26 mouse cellular contexts compared by ENCODE assay signal in genomic region chr6:86388461-86388860, GRCm38 (mm10). TPM values are rescaled to one million over a fixed set of nuclear protein-coding genes. Genes with fewer than 3 reads are reported as not detected.
DNase-seq lines count a peak whose midpoint lies in the region; ATAC-seq and TF ChIP-seq lines count a peak whose summit lies in the region.
"Had no signal": no experiment of that assay in that cellular context is flagged by ENCODE, and none has a peak within 500 bp of the region (broad histone marks: within the 10 kb centered on the region; RNA-seq: fewer than 3 reads in every experiment).

No protein-coding gene starts in this region.

- TF ChIP-seq CTCF in kidney, adult 2 months (conservative IDR thresholded peaks at IDR 0.05; ENCODE audit: insufficient read depth, insufficient read length, low read depth, low read length): no peak

- H3K9me3 ChIP-seq in kidney, embryonic 15.5 days (replicated peaks): no peaks in the 10 kb centered on the region
- H3K9me3 ChIP-seq: embryonic facial prominence, embryonic 10.5 days; forebrain, embryonic 13.5 days had no signal

- WGBS in kidney, adult 2 months: 54% methylated on average over 18 of the region's 18 CpGs
- whole genome bisulfite sequencing in kidney, embryonic 15.5 days: 76% methylated on average over 18 of the region's 18 CpGs

- H3K27ac ChIP-seq in kidney, adult 2 months (ENCODE audit: insufficient read depth, low read depth, low read length): peak overlapping the region; percentile 62
- H3K27ac ChIP-seq in kidney, embryonic 15.5 days: peak overlapping the region; percentile 79
- H3K27ac ChIP-seq: embryonic facial prominence, embryonic 10.5 days; forebrain, embryonic 13.5 days; gastrocnemius, adult 2 months; hindbrain, embryonic 10.5 days; hindbrain, embryonic 14.5 days had no signal

- H3K4me1 ChIP-seq in kidney, adult 2 months (ENCODE audit: control insufficient read depth, insufficient read depth, low read length): peaks cover 5% of the 10 kb centered on the region; the same call in 1 of the 2 replicates
- peaks cover 18% of the 10 kb centered on the region; the same call in 1 of the 2 replicates for H3K4me1 ChIP-seq in kidney, embryonic 15.5 days
- H3K4me1 ChIP-seq: embryonic facial prominence, embryonic 10.5 days; forebrain, embryonic 13.5 days had no signal

- peak; percentile 88 for DNase-seq in heart, adult 11 months
- no peak for DNase-seq in heart, postnatal 4 days
- DNase-seq in kidney, adult 2 months: peak; percentile 64
- DNase-seq in kidney, adult 11 months: no peak
- DNase-seq in kidney, postnatal 25 days: peak; percentile 48 to 61
- no peak for DNase-seq in neural tube, embryonic 10.5 days (ENCODE audit: extremely low spot score, low spot score)
- no peak for DNase-seq in layer of hippocampus, adult 9-10 months (ENCODE audit: low spot score)
- DNase-seq: adrenal gland, postnatal 14 days; B cell, adult 2 months; cerebellum, adult 11-12 months; cerebellum, adult 9-10 months; cerebellum, postnatal 36 days; forebrain, postnatal 0 days; gastrocnemius, adult 2 months; gastrocnemius, postnatal 25 days; heart, postnatal 10 days had no signal

- ATAC-seq in kidney, embryonic 15.5 days (replicated peaks; ENCODE audit: low FRiP score): no peak
- ATAC-seq: activated CD4-positive, CD25-positive, alpha-beta regulatory T cell, adult 4 months; CD4-positive, CD25-positive, alpha-beta regulatory T cell, adult 4 months; forebrain, embryonic 13.5 days; forebrain, postnatal 0 days had no signal

- H3K4me3 ChIP-seq in kidney, adult 2 months (ENCODE audit: insufficient read depth, low read depth, low read length): no peak overlapping the region
- no peak overlapping the region for H3K4me3 ChIP-seq in kidney, embryonic 15.5 days (replicated peaks)
- H3K4me3 ChIP-seq: embryonic facial prominence, embryonic 10.5 days; forebrain, embryonic 13.5 days; gastrocnemius, adult 2 months; hindbrain, embryonic 10.5 days had no signal

- H3K9ac ChIP-seq in kidney, embryonic 15.5 days: no peak overlapping the region
- H3K9ac ChIP-seq: forebrain, embryonic 13.5 days; forebrain, postnatal 0 days; hindbrain, embryonic 14.5 days had no signal

- H3K4me2 ChIP-seq in kidney, embryonic 15.5 days: no peak overlapping the region
- H3K4me2 ChIP-seq: forebrain, embryonic 13.5 days; hindbrain, embryonic 14.5 days had no signal

- peaks cover 7% of the 10 kb centered on the region; the same call in 1 of the 2 replicates for H3K36me3 ChIP-seq in kidney, adult 2 months (ENCODE audit: control insufficient read depth, insufficient read depth, low read length)
- peaks cover 74% of the 10 kb centered on the region for H3K36me3 ChIP-seq in kidney, embryonic 15.5 days

- TF ChIP-seq POLR2A in kidney, adult 2 months (IDR thresholded peaks at IDR 0.05; ENCODE audit: low read depth, low read length): no peak

- no peaks in the 10 kb centered on the region for H3K27me3 ChIP-seq in kidney, adult 2 months (replicated peaks; ENCODE audit: control insufficient read depth, insufficient read depth, low read length)
- no peaks in the 10 kb centered on the region for H3K27me3 ChIP-seq in kidney, embryonic 15.5 days
- H3K27me3 ChIP-seq: forebrain, embryonic 13.5 days had no signal

RNA-seq across cellular contexts. Expression of gene Pcyox1, which starts 8.5 kb away (rescaled TPM):
- 10 to 100 TPM; 52.5 TPM for total RNA-seq in heart, postnatal 4 days (2021)
- 56.4 and 56.8 TPM in 2 replicates for polyA plus RNA-seq in kidney, adult 2 months (2012; rRNA removed)
- 97.6 and 99.1 TPM in 2 replicates for polyA plus RNA-seq in kidney, embryonic 15.5 days (2015; fragmentation: Nextera tagmentation; extraction: Ambion mirVana)

RNA-seq across cellular contexts. Expression of gene Tia1, which starts 15.6 kb away (rescaled TPM):
- 10 to 100 TPM; 60.2 to 62.3 TPM for total RNA-seq in heart, postnatal 4 days (2021)
- 11.5 TPM in 2 replicates for polyA plus RNA-seq in kidney, adult 2 months (2012; rRNA removed)
- polyA plus RNA-seq in kidney, embryonic 15.5 days (2015; fragmentation: Nextera tagmentation; extraction: Ambion mirVana): 218 and 219 TPM in 2 replicates

RNA-seq across cellular contexts. Expression of gene Snrpg, which starts 17.4 kb away (rescaled TPM):
- 100 to 1,000 TPM; 108 to 113 TPM for total RNA-seq in heart, postnatal 4 days (2021)
- 35.3 and 82.5 TPM in 2 replicates for polyA plus RNA-seq in kidney, adult 2 months (2012; rRNA removed)
- 665 and 702 TPM in 2 replicates for polyA plus RNA-seq in kidney, embryonic 15.5 days (2015; fragmentation: Nextera tagmentation; extraction: Ambion mirVana)

RNA-seq across cellular contexts. Expression of gene Fam136a, which starts 23.0 kb away (rescaled TPM):
- 10 to 100 TPM; 26.8 to 28.7 TPM for total RNA-seq in heart, postnatal 4 days (2021)
- polyA plus RNA-seq in kidney, adult 2 months (2012; rRNA removed): 19.7 and 20.2 TPM in 2 replicates
- 145 and 148 TPM in 2 replicates for polyA plus RNA-seq in kidney, embryonic 15.5 days (2015; fragmentation: Nextera tagmentation; extraction: Ambion mirVana)

RNA-seq across cellular contexts. Expression of gene Gm44790, which starts 38.0 kb away (rescaled TPM):
- not detected for total RNA-seq in heart, postnatal 4 days (2021)
- polyA plus RNA-seq in kidney, adult 2 months (2012; rRNA removed): 2.9 and 6.7 TPM in 2 replicates
- polyA plus RNA-seq in kidney, embryonic 15.5 days (2015; fragmentation: Nextera tagmentation; extraction: Ambion mirVana): 0.43 and 0.51 TPM in 2 replicates
- total RNA-seq: forebrain, postnatal 0 days; gastrocnemius, postnatal 25 days; granulocyte monocyte progenitor cell, adult 5-6 weeks had no signal
- polyA plus RNA-seq: activated CD4-positive, CD25-positive, alpha-beta regulatory T cell, adult 4 months; CD4-positive, CD25-positive, alpha-beta regulatory T cell, adult 4 months; embryonic facial prominence, embryonic 14.5 days; heart, embryonic 14.5 days; hindbrain, embryonic 10.5 days; hindbrain, embryonic 14.5 days had no signal

Comparison
In these comparisons a context has a peak if more than half of its experiments do, and no peak if none do; other contexts are left out.
1. DNase-seq: peak in heart, adult 11 months (single experiment), kidney, adult 2 months (single experiment) and kidney, postnatal 25 days (2 of 2); none in heart, postnatal 4 days (single experiment), kidney, adult 11 months (single experiment), neural tube, embryonic 10.5 days (single experiment) and layer of hippocampus, adult 9-10 months (single experiment).
2. RNA of gene Tia1, which starts 15.6 kb away (polyA plus RNA-seq): 218 to 219 TPM in kidney, embryonic 15.5 days; 11.5 TPM in kidney, adult 2 months; every median in the first group is over 10 times any median in the second.